Mouse (Mus musculus) midbrain, embryonic 16.5 days (tissue): ENCODE data around the gene Pfdn6. TPM values are rescaled to one million over a fixed set of nuclear protein-coding genes. Genes with fewer than 3 reads are reported as not detected.
"Not testable (repeated sequence)": the region's sequence is repeated elsewhere in the genome, so short reads cannot be mapped to it uniquely, and the experiment has no call there.

Experiments
- ATAC-seq: fragments of 200-750 bp; cut with Nextera tagmentation; 2 replicates; pipeline ENCODE4 v1.8.0; 2017; ENCODE audit warnings: moderate TSS enrichment
- H3K27ac ChIP-seq: fragments of 300-500 bp; sonication (generic); 2 replicates; pipeline ENCODE4 v1.5.1; 2014; ENCODE audit warnings: mild to moderate bottlenecking, low read length, mixed read lengths
- H3K27me3 ChIP-seq: fragments of 300-500 bp; sonication (generic); 2 replicates; pipeline ENCODE4 v1.6.1; 2014; ENCODE audit warnings: low read depth, low read length, mixed read lengths; ENCODE audit not compliant: control insufficient read depth, insufficient read depth
- H3K36me3 ChIP-seq: fragments of 300-500 bp; sonication (generic); 2 replicates; pipeline ENCODE4 v1.6.1; 2014; ENCODE audit warnings: mild to moderate bottlenecking, low read length, moderate library complexity, mixed read lengths; ENCODE audit not compliant: control insufficient read depth, insufficient read depth
- H3K4me1 ChIP-seq: fragments of 300-500 bp; sonication (generic); 2 replicates; pipeline ENCODE4 v1.6.1; 2014; ENCODE audit warnings: mild to moderate bottlenecking, low read length, mixed read lengths; ENCODE audit not compliant: control insufficient read depth, insufficient read depth
- H3K4me2 ChIP-seq: fragments of 300-500 bp; sonication (generic); 2 replicates; pipeline ENCODE4 v1.6.1; 2014; ENCODE audit warnings: mild to moderate bottlenecking, low read length, mixed read lengths
- H3K4me3 ChIP-seq: fragments of 300-500 bp; sonication (generic); 2 replicates; pipeline ENCODE4 v1.5.1; 2014; ENCODE audit warnings: low read depth, mild to moderate bottlenecking, low read length, moderate library complexity, mixed read lengths
- H3K9ac ChIP-seq: fragments of 300-500 bp; sonication (generic); 2 replicates; pipeline ENCODE4 v1.6.1; 2014; ENCODE audit warnings: low read depth, low read length, mixed read lengths
- H3K9me3 ChIP-seq: fragments of 300-500 bp; sonication (generic); replicated peaks from 2 replicates; pipeline ENCODE4 v1.6.1; 2014; ENCODE audit warnings: mild to moderate bottlenecking, low read length, mixed read lengths; ENCODE audit not compliant: control insufficient read depth, poor library complexity, severe bottlenecking
- WGBS: fragments of 180-500 bp; shearing (Covaris S2); extraction: QIAGEN DNeasy Blood & Tissue Kit; methylation state at CpG from one replicate; pipeline ENCODE4 v1.1.7; 2014; 5-methylcytosine and 5-hydroxymethylcytosine counted together
- polyA plus RNA-seq: library from polyadenylated mRNA; unstranded; fragments of >200 nt; fragmentation: Nextera tagmentation; extraction: Ambion mirVana; gene quantifications from 2 replicates; pipeline ENCODE4 v1.2.1, GENCODE M21; 2015

Gene Pfdn6
- polyA plus RNA-seq, 1 experiment from 2014 or later: 186 TPM

GRCm38 (mm10) chr17:33908331-33909076 lies 31.6 kb downstream of the Pfdn6 start:
- H3K27me3 ChIP-seq: no peaks in the 10 kb centered on the region
- peaks cover 15% of the 10 kb centered on the region for H3K36me3 ChIP-seq
- peaks cover 13% of the 10 kb centered on the region for H3K4me1 ChIP-seq
- peak overlapping the region; percentile 89 for H3K4me2 ChIP-seq
- H3K4me3 ChIP-seq: peak overlapping the region; percentile 83
- ATAC-seq: peak; percentile 12
- peak overlapping the region; percentile 78 for H3K9ac ChIP-seq
- H3K27ac ChIP-seq: peak overlapping the region; percentile 83
- H3K9me3 ChIP-seq: no peaks in the 10 kb centered on the region
- WGBS: under 1% methylated on average over 44 of the region's 44 CpGs

GRCm38 (mm10) chr17:33904835-33905234 lies 35.3 kb downstream of the Pfdn6 start, which contains the start of gene Platr17:
Gene Platr17 (plus strand): TSS chr17:33905135.
- not testable (repeated sequence) for H3K27ac ChIP-seq, H3K4me3 ChIP-seq, H3K4me2 ChIP-seq, H3K4me1 ChIP-seq, H3K36me3 ChIP-seq, H3K9ac ChIP-seq, H3K27me3 ChIP-seq, ATAC-seq, H3K9me3 ChIP-seq
- WGBS: 30% methylated on average over 3 of the region's 4 CpGs

- not testable (repeated sequence) for H3K27ac ChIP-seq, H3K27me3 ChIP-seq, H3K4me2 ChIP-seq, ATAC-seq, H3K4me3 ChIP-seq, H3K9ac ChIP-seq, H3K4me1 ChIP-seq, H3K9me3 ChIP-seq, H3K36me3 ChIP-seq
- WGBS: 74% methylated on average over 6 of the region's 6 CpGs
Observed at GRCm38 (mm10) chr17:33903911-33904651, 36.1 kb downstream of the Pfdn6 start.

- no peaks in the 10 kb centered on the region for H3K9me3 ChIP-seq
- H3K36me3 ChIP-seq: no peaks in the 10 kb centered on the region
- H3K4me2 ChIP-seq: no peak overlapping the region
- no peaks in the 10 kb centered on the region for H3K4me1 ChIP-seq
- no peaks in the 10 kb centered on the region for H3K27me3 ChIP-seq
- WGBS: 88% methylated on average over 7 of the region's 7 CpGs
- no peak for ATAC-seq
- H3K4me3 ChIP-seq: no peak overlapping the region
- H3K9ac ChIP-seq: no peak overlapping the region
- H3K27ac ChIP-seq: no peak overlapping the region
Observed at GRCm38 (mm10) chr17:33902491-33902890, 37.7 kb downstream of the Pfdn6 start.

- Histone ChIP-seq H3K27ac (no peak overlapping the region), H3K9ac (no peak overlapping the region)
- no peak for ATAC-seq
Observed at GRCm38 (mm10) chr17:33902079-33902478, 38.1 kb downstream of the Pfdn6 start.

GRCm38 (mm10) chr17:33901653-33902052 lies 38.5 kb downstream of the Pfdn6 start:
- Histone ChIP-seq H3K27me3 (no peaks in the 10 kb centered on the region), H3K4me1 (no peaks in the 10 kb centered on the region), H3K4me3 (no peak overlapping the region), H3K36me3 (no peaks in the 10 kb centered on the region), H3K9me3 (no peaks in the 10 kb centered on the region), H3K4me2 (no peak overlapping the region), H3K27ac (no peak overlapping the region), H3K9ac (no peak overlapping the region)
- 82% methylated on average over 4 of the region's 4 CpGs for WGBS
- no peak for ATAC-seq

More at GRCm38 (mm10) chr17:33902079-33902478, 38.1 kb downstream of the Pfdn6 start:
- Histone ChIP-seq H3K4me1 (no peaks in the 10 kb centered on the region), H3K4me3 (no peak overlapping the region), H3K36me3 (no peaks in the 10 kb centered on the region), H3K27me3 (no peaks in the 10 kb centered on the region), H3K4me2 (no peak overlapping the region), H3K9me3 (no peaks in the 10 kb centered on the region)
- WGBS: 80% methylated on average over 4 of the region's 4 CpGs

- ATAC-seq: no peak
Observed at GRCm38 (mm10) chr17:33900989-33901314, 39.2 kb downstream of the Pfdn6 start.

GRCm38 (mm10) chr17:33900281-33900988 lies 39.7 kb downstream of the Pfdn6 start:
- 74% methylated on average over 7 of the region's 7 CpGs for WGBS
- Histone ChIP-seq H3K4me3 (no peak overlapping the region), H3K9me3 (no peaks in the 10 kb centered on the region), H3K9ac (no peak overlapping the region), H3K4me2 (no peak overlapping the region), H3K36me3 (no peaks in the 10 kb centered on the region), H3K27me3 (no peaks in the 10 kb centered on the region), H3K27ac (no peak overlapping the region), H3K4me1 (no peaks in the 10 kb centered on the region)
- ATAC-seq: no peak

More at GRCm38 (mm10) chr17:33900989-33901314, 39.2 kb downstream of the Pfdn6 start:
- Histone ChIP-seq H3K36me3 (no peaks in the 10 kb centered on the region), H3K27ac (no peak overlapping the region), H3K27me3 (no peaks in the 10 kb centered on the region), H3K9ac (no peak overlapping the region), H3K4me3 (no peak overlapping the region), H3K4me1 (no peaks in the 10 kb centered on the region), H3K9me3 (no peaks in the 10 kb centered on the region), H3K4me2 (no peak overlapping the region)
- 88% methylated on average over 4 of the region's 4 CpGs for WGBS

GRCm38 (mm10) chr17:33899642-33900041 lies 40.5 kb downstream of the Pfdn6 start:
- 84% methylated on average over 4 of the region's 4 CpGs for WGBS

More at GRCm38 (mm10) chr17:33899642-33900041, 40.5 kb downstream of the Pfdn6 start:
- Histone ChIP-seq H3K27ac (no peak overlapping the region), H3K9me3 (no peaks in the 10 kb centered on the region), H3K36me3 (no peaks in the 10 kb centered on the region), H3K9ac (no peak overlapping the region), H3K4me3 (no peak overlapping the region), H3K27me3 (no peaks in the 10 kb centered on the region), H3K4me2 (no peak overlapping the region), H3K4me1 (no peaks in the 10 kb centered on the region)
- ATAC-seq: no peak
